37 mouse cellular contexts compared by ENCODE assay signal in the genomic region with DNA sequence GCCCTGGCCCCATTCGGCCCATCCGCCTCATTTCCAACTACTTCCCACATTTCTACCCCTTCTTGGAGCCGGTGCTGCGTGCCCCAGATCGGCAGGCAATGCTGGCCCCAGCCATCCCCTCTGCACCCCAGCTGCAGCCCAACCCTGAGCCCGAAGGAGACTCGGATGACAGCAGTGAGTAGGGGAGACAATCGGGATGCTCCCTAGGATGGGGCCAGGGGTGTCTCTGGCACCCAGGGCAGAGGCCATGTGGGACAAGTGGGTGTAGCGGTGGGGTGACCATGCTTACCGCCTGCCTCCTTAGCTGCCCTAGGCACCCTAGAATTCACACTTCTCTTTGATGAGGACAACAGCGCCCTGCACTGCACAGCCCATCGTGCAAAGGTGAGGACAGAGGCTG. TPM values are rescaled to one million over a fixed set of nuclear protein-coding genes. Genes with fewer than 3 reads are reported as not detected.
DNase-seq lines count a peak whose midpoint lies in the region; ATAC-seq and TF ChIP-seq lines count a peak whose summit lies in the region.
"Had no signal": no experiment of that assay in that cellular context is flagged by ENCODE, and none has a peak within 500 bp of the region (broad histone marks: within the 10 kb centered on the region; RNA-seq: fewer than 3 reads in every experiment).

No protein-coding gene starts in this region.

- H3K9me3 ChIP-seq in heart, embryonic 13.5 days, result no peaks in the 10 kb centered on the region
- no peaks in the 10 kb centered on the region for H3K9me3 ChIP-seq in E14TG2a.4 (ENCODE audit: low read length)
- no peaks in the 10 kb centered on the region for H3K9me3 ChIP-seq in heart, embryonic 15.5 days (replicated peaks)
- H3K9me3 ChIP-seq: embryonic facial prominence, embryonic 12.5 days; forebrain, embryonic 10.5 days; forebrain, embryonic 15.5 days; midbrain, embryonic 10.5 days; midbrain, embryonic 15.5 days; neural tube, embryonic 15.5 days; stomach, embryonic 15.5 days had no signal

- WGBS in heart, embryonic 13.5 days, result 56% methylated on average over 12 of the region's 12 CpGs
- WGBS in heart, embryonic 15.5 days, result 61% methylated on average over 12 of the region's 12 CpGs

- H3K4me2 ChIP-seq in heart, embryonic 13.5 days, result peak overlapping the region; percentile 65
- H3K4me2 ChIP-seq in heart, embryonic 15.5 days, result peak overlapping the region; percentile 58
- H3K4me2 ChIP-seq: embryonic facial prominence, embryonic 12.5 days; forebrain, embryonic 15.5 days; hindbrain, embryonic 14.5 days; lung, embryonic 14.5 days; midbrain, embryonic 15.5 days; neural tube, embryonic 15.5 days; stomach, embryonic 15.5 days had no signal

- TF ChIP-seq CTCF in E14TG2a.4 (conservative IDR thresholded peaks at IDR 0.05; ENCODE audit: low read length), result no peak

- peak; percentile 91 for DNase-seq in heart, adult 11 months
- DNase-seq in heart, postnatal 36 days, result no peak
- no peak for DNase-seq in heart, adult 9 months (ENCODE audit: low spot score in 2 of 2)
- DNase-seq in left cerebral cortex, postnatal 4 days, result no peak
- DNase-seq in T-cell, adult 2 months (ENCODE audit: low spot score), result no peak
- DNase-seq: adrenal gland, adult 8-10 months; cerebellum, adult 2 months; cerebellum, postnatal 36 days; gastrocnemius, postnatal 25 days; kidney, adult 18-20 months; kidney, postnatal 36 days; liver; lung, embryonic 14.5 days; right cerebral cortex, postnatal 25 days; thymus, adult 18-20 months; thymus, postnatal 25 days had no signal

- peaks cover 44% of the 10 kb centered on the region for H3K36me3 ChIP-seq in heart, embryonic 13.5 days
- H3K36me3 ChIP-seq in E14TG2a.4 (ENCODE audit: insufficient read depth, low read length), result peaks cover 45% of the 10 kb centered on the region
- H3K36me3 ChIP-seq in heart, embryonic 15.5 days, result peaks cover 30% of the 10 kb centered on the region

- H3K9ac ChIP-seq in heart, embryonic 13.5 days, result peak overlapping the region; percentile 80
- H3K9ac ChIP-seq in heart, embryonic 15.5 days, result peak overlapping the region; percentile 48
- H3K9ac ChIP-seq: embryonic facial prominence, embryonic 12.5 days; forebrain, embryonic 15.5 days; hindbrain, embryonic 14.5 days; liver, embryonic 14.5 days; lung, embryonic 14.5 days; midbrain, embryonic 15.5 days; neural tube, embryonic 15.5 days; stomach, embryonic 15.5 days had no signal

- H3K4me3 ChIP-seq in heart, embryonic 13.5 days, result peak overlapping the region; percentile 42
- peak overlapping the region; percentile 72 for H3K4me3 ChIP-seq in E14TG2a.4 (replicated peaks; ENCODE audit: low read length)
- peak overlapping the region; percentile 29 for H3K4me3 ChIP-seq in heart, embryonic 15.5 days
- H3K4me3 ChIP-seq: embryonic facial prominence, embryonic 12.5 days; forebrain, embryonic 10.5 days; forebrain, embryonic 15.5 days; layer of hippocampus, adult 2 months; left cerebral cortex, adult 2 months; midbrain, embryonic 10.5 days; midbrain, embryonic 15.5 days; neural tube, embryonic 15.5 days; stomach, embryonic 15.5 days had no signal

- intact Hi-C loops in heart, postnatal 36 days (cut with DNase I), result no loop called here
- intact Hi-C loops in left cerebral cortex, postnatal 4 days (cut with DNase I), result no loop called here

- H3K27ac ChIP-seq in heart, embryonic 13.5 days (replicated peaks), result peak overlapping the region; percentile 98
- H3K27ac ChIP-seq in heart, embryonic 15.5 days, result peak overlapping the region; percentile 99
- H3K27ac ChIP-seq: embryonic facial prominence, embryonic 12.5 days; forebrain, embryonic 10.5 days; forebrain, embryonic 15.5 days; hindbrain, embryonic 14.5 days; layer of hippocampus, adult 2 months; left cerebral cortex, adult 2 months; liver, embryonic 14.5 days; midbrain, embryonic 10.5 days; midbrain, embryonic 15.5 days; neural tube, embryonic 15.5 days; stomach, embryonic 15.5 days had no signal

- no peaks in the 10 kb centered on the region for H3K27me3 ChIP-seq in heart, embryonic 13.5 days (replicated peaks)
- no peaks in the 10 kb centered on the region; the same call in 1 of the 2 replicates for H3K27me3 ChIP-seq in E14TG2a.4 (ENCODE audit: insufficient read depth, low read length)
- H3K27me3 ChIP-seq in heart, embryonic 15.5 days, result no peaks in the 10 kb centered on the region
- H3K27me3 ChIP-seq: embryonic facial prominence, embryonic 12.5 days; forebrain, embryonic 15.5 days; midbrain, embryonic 15.5 days; neural tube, embryonic 15.5 days; stomach, embryonic 15.5 days had no signal

- H3K4me1 ChIP-seq in heart, embryonic 13.5 days, result peaks cover 58% of the 10 kb centered on the region
- peaks cover 64% of the 10 kb centered on the region for H3K4me1 ChIP-seq in E14TG2a.4 (replicated peaks; ENCODE audit: low read depth, low read length)
- H3K4me1 ChIP-seq in heart, embryonic 15.5 days (replicated peaks), result peaks cover 52% of the 10 kb centered on the region

- ATAC-seq in heart, embryonic 13.5 days (ENCODE audit: extremely low read depth, insufficient number of reproducible peaks, low FRiP score, low TSS enrichment), result no peak
- ATAC-seq in heart, embryonic 15.5 days (replicated peaks; ENCODE audit: insufficient number of reproducible peaks, insufficient read depth, low FRiP score, low read depth), result no peak
- ATAC-seq: forebrain, embryonic 15.5 days; inflammation-experienced regulatory T-cells, adult 6 months; midbrain, embryonic 15.5 days had no signal

RNA-seq across cellular contexts. Expression of a gene that starts 0.5 kb away (rescaled TPM):
- total RNA-seq in heart, postnatal 36 days (2021), result 100 to 1,000 TPM; 174 to 196 TPM
- polyA plus RNA-seq in heart, embryonic 13.5 days (2015; fragmentation: Nextera tagmentation; extraction: Ambion mirVana), result 80.5 and 99.3 TPM in 2 replicates
- polyA plus RNA-seq in heart, embryonic 15.5 days (2015; fragmentation: Nextera tagmentation; extraction: Ambion mirVana), result 72.2 and 80.1 TPM in 2 replicates
- 1 to 10 TPM; 8.3 to 9.4 TPM for total RNA-seq in left cerebral cortex, postnatal 4 days (2021)

RNA-seq across cellular contexts. Expression of a gene that starts 3.2 kb away (rescaled TPM):
- total RNA-seq in heart, postnatal 36 days (2021), result 1 to 10 TPM; 1.3 to 1.4 TPM
- 4.1 and 5.4 TPM in 2 replicates for polyA plus RNA-seq in heart, embryonic 13.5 days (2015; fragmentation: Nextera tagmentation; extraction: Ambion mirVana)
- 4.5 and 5.4 TPM in 2 replicates for polyA plus RNA-seq in heart, embryonic 15.5 days (2015; fragmentation: Nextera tagmentation; extraction: Ambion mirVana)
- total RNA-seq in left cerebral cortex, postnatal 4 days (2021), result 1 to 10 TPM; 4.1 to 4.8 TPM

RNA-seq across cellular contexts. Expression of a gene that starts 3.3 kb away (rescaled TPM):
- total RNA-seq in heart, postnatal 36 days (2021), result 100 to 1,000 TPM; 126 to 140 TPM
- polyA plus RNA-seq in heart, embryonic 13.5 days (2015; fragmentation: Nextera tagmentation; extraction: Ambion mirVana), result 51.7 and 60.0 TPM in 2 replicates
- 53.0 and 55.9 TPM in 2 replicates for polyA plus RNA-seq in heart, embryonic 15.5 days (2015; fragmentation: Nextera tagmentation; extraction: Ambion mirVana)
- total RNA-seq in left cerebral cortex, postnatal 4 days (2021), result 10 to 100 TPM; 14.6 to 14.8 TPM

RNA-seq across cellular contexts. Expression of a gene that starts 9.0 kb away (rescaled TPM):
- 1,000 to 10,000 TPM; 1,111 to 1,164 TPM for total RNA-seq in heart, postnatal 36 days (2021)
- 407 and 462 TPM in 2 replicates for polyA plus RNA-seq in heart, embryonic 13.5 days (2015; fragmentation: Nextera tagmentation; extraction: Ambion mirVana)
- polyA plus RNA-seq in heart, embryonic 15.5 days (2015; fragmentation: Nextera tagmentation; extraction: Ambion mirVana), result 513 and 534 TPM in 2 replicates
- 100 to 1,000 TPM; 185 to 196 TPM for total RNA-seq in left cerebral cortex, postnatal 4 days (2021)

RNA-seq across cellular contexts. Expression of a gene that starts 11.1 kb away (rescaled TPM):
- total RNA-seq in heart, postnatal 36 days (2021), result not detected
- not detected in 2 replicates for polyA plus RNA-seq in heart, embryonic 13.5 days (2015; fragmentation: Nextera tagmentation; extraction: Ambion mirVana)
- not detected in 2 replicates for polyA plus RNA-seq in heart, embryonic 15.5 days (2015; fragmentation: Nextera tagmentation; extraction: Ambion mirVana)
- not detected for total RNA-seq in left cerebral cortex, postnatal 4 days (2021)
- total RNA-seq: adrenal gland, adult 8-10 months; gastrocnemius, adult 18-20 months; gastrocnemius, postnatal 25 days; heart, adult 18-20 months; layer of hippocampus, adult 2 months; layer of hippocampus, postnatal 14 days; left cerebral cortex, adult 2 months; left cerebral cortex, postnatal 36 days; megakaryocyte progenitor cell, adult 5-6 weeks had no signal
- polyA plus RNA-seq: embryonic facial prominence, embryonic 12.5 days; forebrain, embryonic 10.5 days; frontal cortex, adult 2 months; inflammation-experienced regulatory T-cells, adult 6 months; lung, embryonic 14.5 days; midbrain, embryonic 10.5 days; midbrain, embryonic 15.5 days had no signal

Comparison
In these comparisons a context has a peak if more than half of its experiments do, and no peak if none do; other contexts are left out.
1. RNA of a gene that starts 0.5 kb away (total RNA-seq): 174 to 196 TPM in heart, postnatal 36 days; 8.3 to 9.4 TPM in left cerebral cortex, postnatal 4 days; every median in the first group is over 10 times any median in the second.
2. RNA of a gene that starts 3.3 kb away (total RNA-seq): 126 to 140 TPM in heart, postnatal 36 days; 14.6 to 14.8 TPM in left cerebral cortex, postnatal 4 days; every median in the first group is over 4 times any median in the second.
3. Peak in every context shown above with its lines, with median percentiles within 50 percentile points of each other: H3K4me3 ChIP-seq.